Mouse (Mus musculus) cerebellum, adult 2 months (tissue): ENCODE results near the gene Cxcl13. TPM values are rescaled to one million over a fixed set of nuclear protein-coding genes. Genes with fewer than 3 reads are reported as not detected.

Experiments
- DNase-seq, 2 experiments: peaks; one replicate each; pipeline ENCODE4 v3.0.0; 2021
- H3K27ac ChIP-seq: fragments of 200-500 bp; 2 replicates; pipeline ENCODE4 v1.5.1; 2012; ENCODE audit warnings: low read length, control low read depth, inconsistent platforms; ENCODE audit not compliant: insufficient read depth
- H3K27me3 ChIP-seq: fragments of 200-500 bp; 2 replicates; pipeline ENCODE4 v1.6.1; 2012; ENCODE audit warnings: inconsistent platforms, mild to moderate bottlenecking, low read length, moderate library complexity; ENCODE audit not compliant: control insufficient read depth, insufficient read depth
- H3K4me1 ChIP-seq: fragments of 200-500 bp; 2 replicates; pipeline ENCODE4 v1.6.1; 2011; ENCODE audit warnings: low read length; ENCODE audit not compliant: control insufficient read depth, insufficient read depth
- H3K4me3 ChIP-seq: fragments of 200-500 bp; replicated peaks from 2 replicates; pipeline ENCODE3; 2011; ENCODE audit warnings: mild to moderate bottlenecking, low read depth, low read length, control low read depth; ENCODE audit not compliant: insufficient read depth
- CTCF ChIP-seq: fragments of 200-500 bp; IDR thresholded peaks from 2 replicates; pipeline ENCODE4 v1.5.1; 2011; ENCODE audit warnings: low read depth, mild to moderate bottlenecking, control low read depth, low read length, moderate library complexity, borderline replicate concordance; ENCODE audit not compliant: insufficient read depth
- POLR2A ChIP-seq: fragments of 200-500 bp; IDR thresholded peaks from 2 replicates; pipeline ENCODE4 v1.6.1; 2011; ENCODE audit warnings: low read length, control low read depth, borderline replicate concordance; ENCODE audit not compliant: insufficient read depth
- WGBS: fragments of 180-500 bp; shearing (Covaris S2); methylation state at CpG from one replicate; pipeline ENCODE4 v1.1.7; 2018; 5-methylcytosine and 5-hydroxymethylcytosine counted together
- polyA plus RNA-seq: library from polyadenylated mRNA; depleted of rRNA; stranded (reverse); fragments of >200 nt; gene quantifications from 2 replicates; pipeline ENCODE4 v1.2.3, GENCODE M21; 2012; rRNA removed

The Cxcl13 gene
- polyA plus RNA-seq, 1 experiment = not detected

GRCm38 (mm10) chr5:96003348-96003747 lies 46.6 kb downstream of the Cxcl13 start:
- H3K4me3 ChIP-seq = no peak overlapping the region
- no peak overlapping the region for H3K27ac ChIP-seq
- H3K4me1 ChIP-seq = no peaks in the 10 kb centered on the region
- no peaks in the 10 kb centered on the region for H3K27me3 ChIP-seq
- TF ChIP-seq POLR2A (no peak), CTCF (no peak)
- no peak for DNase-seq

GRCm38 (mm10) chr5:96008274-96008842 lies 51.6 kb downstream of the Cxcl13 start:
- no peak for TF ChIP-seq POLR2A
- no peak for TF ChIP-seq CTCF
- Histone ChIP-seq H3K27ac (no peak overlapping the region), H3K4me3 (no peak overlapping the region), H3K4me1 (no peaks in the 10 kb centered on the region), H3K27me3 (no peaks in the 10 kb centered on the region)
- 79% methylated on average over 7 of the region's 7 CpGs for WGBS
- no peak for DNase-seq

- 43% methylated on average over 1 of the region's 1 CpGs for WGBS
- no peaks in the 10 kb centered on the region for H3K4me1 ChIP-seq
- TF ChIP-seq CTCF = no peak
- no peak for TF ChIP-seq POLR2A
- DNase-seq = no peak
- H3K27ac ChIP-seq = no peak overlapping the region
- no peaks in the 10 kb centered on the region for H3K27me3 ChIP-seq
- H3K4me3 ChIP-seq = no peak overlapping the region
Observed at GRCm38 (mm10) chr5:96009076-96009475, 52.3 kb downstream of the Cxcl13 start.

Other genes with a start within 250 kb of the Cxcl13 start
- not detected in 2 replicates for gene Gm7978, start 220.8 kb upstream of the Cxcl13 start, polyA plus RNA-seq
- gene Gm7982, start 214.9 kb upstream of the Cxcl13 start, polyA plus RNA-seq = not detected in 2 replicates
- not detected in 2 replicates for gene E330014E10Rik, start 181.0 kb upstream of the Cxcl13 start, polyA plus RNA-seq
- gene Cnot6l, start 207.2 kb downstream of the Cxcl13 start, polyA plus RNA-seq = 14.9 and 15.2 TPM in 2 replicates